Mouse (Mus musculus): ENCODE data around the gene Ccdc40. TPM values are rescaled to one million over a fixed set of nuclear protein-coding genes. Genes with fewer than 3 reads are reported as not detected.

Gene Ccdc40
- polyA plus RNA-seq, 1 experiment from 2014 or later, result 14.1 TPM

GRCm38 (mm10) chr11:119189319-119189718 is 39.1 kb upstream of the Ccdc40 start:
- Histone ChIP-seq H3K36me3 (replicated peaks; ENCODE audit: control insufficient read depth, insufficient read depth) (no peaks in the 10 kb centered on the region), H3K9me3 (ENCODE audit: control insufficient read depth, low read length) (no peaks in the 10 kb centered on the region), H3K27ac (no peak overlapping the region), H3K9ac (no peak overlapping the region), H3K4me2 (replicated peaks) (no peak overlapping the region), H3K27me3 (ENCODE audit: control insufficient read depth, insufficient read depth, low read length) (no peaks in the 10 kb centered on the region), H3K4me1 (replicated peaks; ENCODE audit: control insufficient read depth, insufficient read depth, low read length) (peaks cover 30% of the 10 kb centered on the region), H3K4me3 (replicated peaks; ENCODE audit: low read length) (no peak overlapping the region)
- no peak for DNase-seq (ENCODE audit: low spot score)
- WGBS, result 94% methylated on average over 3 of the region's 3 CpGs
- ATAC-seq (ENCODE audit: low FRiP score), result no peak

- Histone ChIP-seq H3K27ac (peak overlapping the region; percentile 58), H3K9ac (peak overlapping the region; percentile 52), H3K4me1 (replicated peaks; ENCODE audit: control insufficient read depth, insufficient read depth, low read length) (peaks cover 28% of the 10 kb centered on the region), H3K4me2 (replicated peaks) (0 out of 2 replicates have a peak overlapping the region, but pooled peaks have one; percentile 8), H3K4me3 (replicated peaks; ENCODE audit: low read length) (no peak overlapping the region), H3K9me3 (ENCODE audit: control insufficient read depth, low read length) (no peaks in the 10 kb centered on the region), H3K36me3 (replicated peaks; ENCODE audit: control insufficient read depth, insufficient read depth) (0 out of 2 replicates have a peak, but pooled peaks cover 4% of the 10 kb centered on the region), H3K27me3 (ENCODE audit: control insufficient read depth, insufficient read depth, low read length) (no peaks in the 10 kb centered on the region)
- ATAC-seq (ENCODE audit: low FRiP score) (peak; percentile 65), DNase-seq (ENCODE audit: low spot score) (peak; percentile 71)
- 20% methylated on average over 11 of the region's 11 CpGs for WGBS
Measured at GRCm38 (mm10) chr11:119190498-119190897, 37.9 kb upstream of the Ccdc40 start.

- Histone ChIP-seq H3K4me1 (replicated peaks; ENCODE audit: control insufficient read depth, insufficient read depth, low read length) (peaks cover 27% of the 10 kb centered on the region), H3K27ac (no peak overlapping the region), H3K4me3 (replicated peaks; ENCODE audit: low read length) (no peak overlapping the region), H3K9ac (no peak overlapping the region), H3K27me3 (ENCODE audit: control insufficient read depth, insufficient read depth, low read length) (no peaks in the 10 kb centered on the region), H3K36me3 (replicated peaks; ENCODE audit: control insufficient read depth, insufficient read depth) (0 out of 2 replicates have a peak, but pooled peaks cover 4% of the 10 kb centered on the region), H3K9me3 (ENCODE audit: control insufficient read depth, low read length) (no peaks in the 10 kb centered on the region), H3K4me2 (replicated peaks) (no peak overlapping the region)
- DNase-seq (ENCODE audit: low spot score) (no peak), ATAC-seq (ENCODE audit: low FRiP score) (no peak)
- 76% methylated on average over 9 of the region's 9 CpGs for WGBS
Measured at GRCm38 (mm10) chr11:119191606-119192081, 36.7 kb upstream of the Ccdc40 start.

- 87% methylated on average over 5 of the region's 5 CpGs for WGBS
- DNase-seq (ENCODE audit: low spot score) (no peak), ATAC-seq (ENCODE audit: low FRiP score) (no peak)
- H3K4me2 ChIP-seq (replicated peaks), result no peak overlapping the region
- no peaks in the 10 kb centered on the region for H3K27me3 ChIP-seq (ENCODE audit: control insufficient read depth, insufficient read depth, low read length)
- H3K4me1 ChIP-seq (replicated peaks; ENCODE audit: control insufficient read depth, insufficient read depth, low read length), result peaks cover 21% of the 10 kb centered on the region
- H3K9me3 ChIP-seq (ENCODE audit: control insufficient read depth, low read length), result no peaks in the 10 kb centered on the region
- H3K9ac ChIP-seq, result no peak overlapping the region
- 0 out of 2 replicates have a peak, but pooled peaks cover 4% of the 10 kb centered on the region for H3K36me3 ChIP-seq (replicated peaks; ENCODE audit: control insufficient read depth, insufficient read depth)
- H3K27ac ChIP-seq, result no peak overlapping the region
- no peak overlapping the region for H3K4me3 ChIP-seq (replicated peaks; ENCODE audit: low read length)
Measured at GRCm38 (mm10) chr11:119192176-119192575, 36.2 kb upstream of the Ccdc40 start.

- H3K36me3 ChIP-seq (replicated peaks; ENCODE audit: control insufficient read depth, insufficient read depth), result 0 out of 2 replicates have a peak, but pooled peaks cover 4% of the 10 kb centered on the region
- no peak for DNase-seq (ENCODE audit: low spot score)
- no peak overlapping the region for H3K27ac ChIP-seq
- H3K4me2 ChIP-seq (replicated peaks), result no peak overlapping the region
- H3K4me1 ChIP-seq (replicated peaks; ENCODE audit: control insufficient read depth, insufficient read depth, low read length), result peaks cover 17% of the 10 kb centered on the region
- ATAC-seq (ENCODE audit: low FRiP score), result no peak
- H3K9ac ChIP-seq, result no peak overlapping the region
- H3K9me3 ChIP-seq (ENCODE audit: control insufficient read depth, low read length), result no peaks in the 10 kb centered on the region
- WGBS, result 87% methylated on average over 9 of the region's 9 CpGs
- H3K27me3 ChIP-seq (ENCODE audit: control insufficient read depth, insufficient read depth, low read length), result no peaks in the 10 kb centered on the region
- no peak overlapping the region for H3K4me3 ChIP-seq (replicated peaks; ENCODE audit: low read length)
Measured at GRCm38 (mm10) chr11:119192605-119193004, 35.8 kb upstream of the Ccdc40 start.

GRCm38 (mm10) chr11:119197618-119198563 is 30.5 kb upstream of the Ccdc40 start:
- Histone ChIP-seq H3K4me1 (replicated peaks; ENCODE audit: control insufficient read depth, insufficient read depth, low read length) (no peaks in the 10 kb centered on the region), H3K4me2 (replicated peaks) (no peak overlapping the region), H3K4me3 (replicated peaks; ENCODE audit: low read length) (no peak overlapping the region), H3K9ac (no peak overlapping the region), H3K36me3 (replicated peaks; ENCODE audit: control insufficient read depth, insufficient read depth) (peaks cover 4% of the 10 kb centered on the region; the same call in 1 of the 2 replicates), H3K9me3 (ENCODE audit: control insufficient read depth, low read length) (no peaks in the 10 kb centered on the region), H3K27me3 (ENCODE audit: control insufficient read depth, insufficient read depth, low read length) (no peaks in the 10 kb centered on the region), H3K27ac (peak overlapping the region; percentile 26; the same call in 1 of the 2 replicates)
- WGBS, result 76% methylated on average over 18 of the region's 18 CpGs
- DNase-seq (ENCODE audit: low spot score) (no peak), ATAC-seq (ENCODE audit: low FRiP score) (no peak)

GRCm38 (mm10) chr11:119198564-119199232 is 29.7 kb upstream of the Ccdc40 start:
- Histone ChIP-seq H3K4me3 (replicated peaks; ENCODE audit: low read length) (no peak overlapping the region), H3K9me3 (ENCODE audit: control insufficient read depth, low read length) (no peaks in the 10 kb centered on the region), H3K9ac (no peak overlapping the region), H3K27ac (peak overlapping the region; percentile 26; the same call in 1 of the 2 replicates), H3K4me1 (replicated peaks; ENCODE audit: control insufficient read depth, insufficient read depth, low read length) (no peaks in the 10 kb centered on the region), H3K4me2 (replicated peaks) (no peak overlapping the region), H3K27me3 (ENCODE audit: control insufficient read depth, insufficient read depth, low read length) (no peaks in the 10 kb centered on the region), H3K36me3 (replicated peaks; ENCODE audit: control insufficient read depth, insufficient read depth) (peaks cover 4% of the 10 kb centered on the region; the same call in 1 of the 2 replicates)
- WGBS, result 61% methylated on average over 26 of the region's 26 CpGs
- no peak for DNase-seq (ENCODE audit: low spot score)
- ATAC-seq (ENCODE audit: low FRiP score), result no peak

- Histone ChIP-seq H3K27me3 (ENCODE audit: control insufficient read depth, insufficient read depth, low read length) (no peaks in the 10 kb centered on the region), H3K9ac (no peak overlapping the region), H3K9me3 (ENCODE audit: control insufficient read depth, low read length) (no peaks in the 10 kb centered on the region), H3K4me3 (replicated peaks; ENCODE audit: low read length) (no peak overlapping the region), H3K27ac (no peak overlapping the region), H3K36me3 (replicated peaks; ENCODE audit: control insufficient read depth, insufficient read depth) (peaks cover 4% of the 10 kb centered on the region; the same call in 1 of the 2 replicates), H3K4me2 (replicated peaks) (no peak overlapping the region), H3K4me1 (replicated peaks; ENCODE audit: control insufficient read depth, insufficient read depth, low read length) (no peaks in the 10 kb centered on the region)
- ATAC-seq (ENCODE audit: low FRiP score), result no peak
- no peak for DNase-seq (ENCODE audit: low spot score)
- 88% methylated on average over 4 of the region's 4 CpGs for WGBS
Measured at GRCm38 (mm10) chr11:119199233-119199601, 29.2 kb upstream of the Ccdc40 start.

GRCm38 (mm10) chr11:119203423-119203822 is 24.9 kb upstream of the Ccdc40 start:
- DNase-seq (ENCODE audit: low spot score) (no peak), ATAC-seq (ENCODE audit: low FRiP score) (peak; percentile 37; the same call in 1 of the 2 replicates)
- H3K36me3 ChIP-seq (replicated peaks; ENCODE audit: control insufficient read depth, insufficient read depth), result peaks cover 33% of the 10 kb centered on the region
- no peaks in the 10 kb centered on the region for H3K9me3 ChIP-seq (ENCODE audit: control insufficient read depth, low read length)
- no peak overlapping the region for H3K4me2 ChIP-seq (replicated peaks)
- H3K9ac ChIP-seq, result no peak overlapping the region
- H3K4me1 ChIP-seq (replicated peaks; ENCODE audit: control insufficient read depth, insufficient read depth, low read length), result no peaks in the 10 kb centered on the region
- no peak overlapping the region for H3K27ac ChIP-seq
- H3K27me3 ChIP-seq (ENCODE audit: control insufficient read depth, insufficient read depth, low read length), result no peaks in the 10 kb centered on the region
- H3K4me3 ChIP-seq (replicated peaks; ENCODE audit: low read length), result no peak overlapping the region
- 56% methylated on average over 5 of the region's 5 CpGs for WGBS
